Mouse (Mus musculus) lung, adult 2 months (tissue): ENCODE data around the gene Hmx1.

Experiments used
- CTCF ChIP-seq: fragments of 200-500 bp; IDR thresholded peaks from 2 replicates; pipeline ENCODE4 v1.5.1; 2011; ENCODE audit warnings: mild to moderate bottlenecking, low read length, control low read depth; ENCODE audit not compliant: insufficient read depth
- POLR2A ChIP-seq: fragments of 200-500 bp; IDR thresholded peaks from 2 replicates; pipeline ENCODE4 v1.6.1; 2011; ENCODE audit warnings: low read depth, mild to moderate bottlenecking, control low read depth, low read length, borderline replicate concordance; ENCODE audit errors: extremely low read depth

DNA sequence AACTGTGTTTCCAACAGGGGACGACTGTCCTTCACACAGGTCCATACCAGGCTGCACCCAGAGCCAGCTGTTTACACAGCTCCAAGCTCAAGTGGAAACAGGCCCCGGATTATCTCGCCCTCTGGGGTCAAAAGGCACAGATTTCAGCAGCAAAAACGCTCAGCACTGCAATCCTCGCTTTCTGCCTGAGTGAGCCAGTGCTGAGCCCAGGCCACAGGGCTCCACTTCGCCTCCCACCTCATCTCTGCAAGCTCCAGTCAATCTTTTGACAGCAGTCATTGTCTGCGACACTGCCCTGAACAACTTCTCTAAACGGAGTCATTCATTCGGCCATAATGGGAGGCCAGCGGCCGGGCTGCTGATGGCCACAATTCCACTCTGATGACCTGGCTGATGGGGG is 36.3 kb downstream of the Hmx1 start:
- TF ChIP-seq CTCF (no peak), POLR2A (no peak)
